In the genomic region with DNA sequence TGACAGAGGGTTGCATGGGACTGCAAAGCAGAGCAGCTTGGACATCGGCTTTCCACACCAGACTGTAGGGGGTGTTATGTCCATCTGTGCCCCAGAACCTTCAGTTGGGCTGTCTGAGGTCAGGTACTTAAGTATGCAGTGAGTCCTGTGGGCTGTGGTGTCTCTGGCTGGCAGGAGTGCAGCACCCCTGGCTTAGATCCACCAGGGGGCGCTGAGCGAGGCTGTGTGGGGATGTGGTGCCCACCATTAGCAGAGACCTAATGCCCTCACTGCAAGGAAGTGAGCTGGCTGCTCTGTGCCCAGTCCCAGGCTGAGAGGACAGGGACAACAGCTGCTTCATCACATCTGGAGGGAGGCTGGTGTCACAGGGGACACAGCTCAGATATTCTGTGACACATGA, we compare ENCODE assay signal across 9 mouse cellular contexts.
DNase-seq lines count a peak whose midpoint lies in the region; ATAC-seq and TF ChIP-seq lines count a peak whose summit lies in the region.
"Had no signal": no experiment of that assay in that cellular context is flagged by ENCODE, and none has a peak within 500 bp of the region (broad histone marks: within the 10 kb centered on the region; RNA-seq: fewer than 3 reads in every experiment).

No protein-coding gene starts in this region.

- no peak overlapping the region for H3K4me2 ChIP-seq in intestine, postnatal 0 days (replicated peaks; ENCODE audit: low read depth)
- H3K4me2 ChIP-seq in intestine, embryonic 16.5 days (ENCODE audit: low read depth, low read length): no peak overlapping the region
- no peak overlapping the region for H3K4me2 ChIP-seq in CH12.LX (ENCODE audit: insufficient read depth, low read depth, poor library complexity, severe bottlenecking)
- no peak overlapping the region for H3K4me2 ChIP-seq in heart, embryonic 11.5 days
- no peak overlapping the region for H3K4me2 ChIP-seq in limb, embryonic 11.5 days (ENCODE audit: low read depth, severe bottlenecking)

- DNase-seq in CH12.LX (ENCODE audit: extremely low read depth): peak; percentile 51
- peak; percentile 50 for DNase-seq in cerebellum, adult 8-10 months
- peak; percentile 78 for DNase-seq in limb, embryonic 11.5 days (ENCODE audit: low spot score)
- no peak for DNase-seq in right cerebral cortex, postnatal 25 days

- no peaks in the 10 kb centered on the region for H3K9me3 ChIP-seq in intestine, postnatal 0 days (ENCODE audit: control insufficient read depth)
- no peaks in the 10 kb centered on the region for H3K9me3 ChIP-seq in intestine, embryonic 16.5 days (ENCODE audit: control insufficient read depth, low read length)
- H3K9me3 ChIP-seq in CH12.LX (replicated peaks; ENCODE audit: low read length): no peaks in the 10 kb centered on the region
- no peaks in the 10 kb centered on the region for H3K9me3 ChIP-seq in heart, embryonic 11.5 days (replicated peaks; ENCODE audit: control insufficient read depth, low read length)
- no peaks in the 10 kb centered on the region for H3K9me3 ChIP-seq in limb, embryonic 11.5 days (ENCODE audit: control insufficient read depth, low read length)

- dilution Hi-C loops in CH12.LX (cut with MboI; ENCODE audit: extremely low pct_ligation_motif_present, extremely low pct_unique_long_range_greater_than_20kb, low sequenced_read_pairs): no loop called here

- TF ChIP-seq EP300 in CH12.LX (IDR thresholded peaks at IDR 0.05; ENCODE audit: low read length): no peak

- peak; percentile 15 for TF ChIP-seq RAD21 in CH12.LX (IDR thresholded peaks at IDR 0.05; ENCODE audit: low read depth, low read length)

- TF ChIP-seq CTCF in intestine, postnatal 0 days (IDR thresholded peaks at IDR 0.05; ENCODE audit: low read depth): peak; percentile 90
- TF ChIP-seq CTCF in CH12.LX (conservative IDR thresholded peaks at IDR 0.05 in 1 of 2, IDR thresholded peaks at IDR 0.05 in 1 of 2; ENCODE audit: low read depth in 2 of 2, low read length in 2 of 2): peak; percentile 66 to 69

- WGBS in intestine, postnatal 0 days: 21% methylated on average over 3 of the region's 3 CpGs
- 13% methylated on average over 3 of the region's 3 CpGs for WGBS in intestine, embryonic 16.5 days
- 11% methylated on average over 3 of the region's 3 CpGs for WGBS in heart, embryonic 11.5 days (ENCODE audit: insufficient replicate concordance)
- 17% methylated on average over 3 of the region's 3 CpGs for WGBS in limb, embryonic 11.5 days

- no peak for ATAC-seq in intestine, postnatal 0 days
- no peak for ATAC-seq in intestine, embryonic 16.5 days
- no peak for ATAC-seq in heart, embryonic 11.5 days (replicated peaks; ENCODE audit: insufficient number of reproducible peaks, low FRiP score, low TSS enrichment)
- ATAC-seq in limb, embryonic 11.5 days (ENCODE audit: insufficient number of reproducible peaks, low FRiP score, low TSS enrichment, low read depth): no peak
- ATAC-seq in monocyte, adult 5-6 weeks (replicated peaks; ENCODE audit: insufficient number of reproducible peaks, low FRiP score, low TSS enrichment, poor library complexity, severe bottlenecking): 0 out of 2 replicates have a peak, but pooled peaks have one; percentile 22

- H3K27ac ChIP-seq in intestine, postnatal 0 days (ENCODE audit: low read depth, low read length): no peak overlapping the region
- H3K27ac ChIP-seq in intestine, embryonic 16.5 days (ENCODE audit: low read length): no peak overlapping the region
- no peak overlapping the region for H3K27ac ChIP-seq in CH12.LX (ENCODE audit: insufficient read depth, low read depth)
- peak overlapping the region; percentile 86; the same call in 1 of the 2 replicates for H3K27ac ChIP-seq in heart, embryonic 11.5 days (ENCODE audit: low read depth, low read length)
- H3K27ac ChIP-seq in limb, embryonic 11.5 days (replicated peaks; ENCODE audit: low read depth, low read length): no peak overlapping the region

- no peaks in the 10 kb centered on the region for H3K79me2 ChIP-seq in CH12.LX (replicated peaks; ENCODE audit: control insufficient read depth, extremely low read depth, insufficient read depth, poor library complexity, severe bottlenecking)

- H3K27me3 ChIP-seq in intestine, postnatal 0 days (replicated peaks; ENCODE audit: control insufficient read depth, insufficient read depth, low read length): no peaks in the 10 kb centered on the region
- no peaks in the 10 kb centered on the region for H3K27me3 ChIP-seq in intestine, embryonic 16.5 days (replicated peaks; ENCODE audit: control insufficient read depth, insufficient read depth, low read length)
- H3K27me3 ChIP-seq in CH12.LX (replicated peaks): no peaks in the 10 kb centered on the region
- H3K27me3 ChIP-seq in heart, embryonic 11.5 days (ENCODE audit: control insufficient read depth, insufficient read depth, low read length): 0 out of 2 replicates have a peak, but pooled peaks cover 3% of the 10 kb centered on the region
- no peaks in the 10 kb centered on the region for H3K27me3 ChIP-seq in limb, embryonic 11.5 days (ENCODE audit: control insufficient read depth, insufficient read depth, low read length)

- H3K9ac ChIP-seq in intestine, postnatal 0 days (ENCODE audit: low read depth, low read length): peak overlapping the region; percentile 11; the same call in 1 of the 2 replicates
- H3K9ac ChIP-seq in intestine, embryonic 16.5 days (ENCODE audit: low read depth, low read length): no peak overlapping the region
- no peak overlapping the region for H3K9ac ChIP-seq in CH12.LX (ENCODE audit: insufficient read depth, low read depth)
- no peak overlapping the region for H3K9ac ChIP-seq in heart, embryonic 11.5 days (ENCODE audit: low read depth, low read length)
- no peak overlapping the region for H3K9ac ChIP-seq in limb, embryonic 11.5 days (ENCODE audit: low read length)

- H3K4me3 ChIP-seq in intestine, postnatal 0 days (ENCODE audit: low read depth, low read length): no peak overlapping the region
- no peak overlapping the region for H3K4me3 ChIP-seq in intestine, embryonic 16.5 days (ENCODE audit: low read length)
- H3K4me3 ChIP-seq in CH12.LX (replicated peaks in 1 of 3; ENCODE audit: low read depth in 2 of 3, low read length in 2 of 3, poor library complexity in 1 of 3): no peak overlapping the region
- no peak overlapping the region for H3K4me3 ChIP-seq in heart, embryonic 11.5 days (ENCODE audit: low read depth, low read length)
- no peak overlapping the region for H3K4me3 ChIP-seq in limb, embryonic 11.5 days (ENCODE audit: low read depth, low read length)
- H3K4me3 ChIP-seq: myocyte had no signal

- TF ChIP-seq POLR2A in CH12.LX (IDR thresholded peaks at IDR 0.05; ENCODE audit: low read depth, low read length): no peak

- 0 out of 2 replicates have a peak, but pooled peaks cover 8% of the 10 kb centered on the region for H3K4me1 ChIP-seq in intestine, postnatal 0 days (replicated peaks; ENCODE audit: control insufficient read depth, insufficient read depth, low read length)
- H3K4me1 ChIP-seq in intestine, embryonic 16.5 days (ENCODE audit: control insufficient read depth, insufficient read depth, low read length): peaks cover 29% of the 10 kb centered on the region
- H3K4me1 ChIP-seq in CH12.LX (ENCODE audit: control insufficient read depth in 1 of 2, insufficient read depth in 2 of 2): peaks cover 0 to 15% of the 10 kb centered on the region in 2 experiments; a peak in 2 of 4 replicates
- peaks cover 75% of the 10 kb centered on the region for H3K4me1 ChIP-seq in heart, embryonic 11.5 days (ENCODE audit: control insufficient read depth, insufficient read depth, low read length)
- no peaks in the 10 kb centered on the region for H3K4me1 ChIP-seq in limb, embryonic 11.5 days (ENCODE audit: control insufficient read depth, insufficient read depth, low read length)

- in situ Hi-C loops in CH12.LX (cut with MboI; ENCODE audit: low pct_ligation_motif_present, low pct_unique_long_range_greater_than_20kb, low sequenced_read_pairs): no loop called here

- H3K36me3 ChIP-seq in intestine, postnatal 0 days (ENCODE audit: control insufficient read depth, insufficient read depth): no peaks in the 10 kb centered on the region
- H3K36me3 ChIP-seq in intestine, embryonic 16.5 days (ENCODE audit: control insufficient read depth, insufficient read depth, low read length): no peaks in the 10 kb centered on the region
- H3K36me3 ChIP-seq in CH12.LX (replicated peaks in 1 of 2; ENCODE audit: control insufficient read depth in 1 of 2, insufficient read depth in 1 of 2, low read length in 1 of 2): no peaks in the 10 kb centered on the region
- no peaks in the 10 kb centered on the region for H3K36me3 ChIP-seq in heart, embryonic 11.5 days (ENCODE audit: control insufficient read depth, insufficient read depth, low read length)
- no peaks in the 10 kb centered on the region for H3K36me3 ChIP-seq in limb, embryonic 11.5 days (ENCODE audit: control insufficient read depth, insufficient read depth, low read length)

TF ChIP-seq in CH12.LX, 34 proteins besides CTCF, POLR2A, EP300 and RAD21:
- TF ChIP-seq SMC3 (IDR thresholded peaks at IDR 0.05; ENCODE audit: low read depth, low read length) (peak; percentile 57), TBP (conservative IDR thresholded peaks at IDR 0.05; ENCODE audit: low read depth, low read length) (no peak)
